Mouse (Mus musculus) right cerebral cortex, postnatal 4 days (tissue): Measurements from ENCODE around the gene Skida1.

Source experiments
- DNase-seq: peaks from one replicate; pipeline ENCODE4 v3.0.0-alpha.2; 2022

The Skida1 gene

DNA sequence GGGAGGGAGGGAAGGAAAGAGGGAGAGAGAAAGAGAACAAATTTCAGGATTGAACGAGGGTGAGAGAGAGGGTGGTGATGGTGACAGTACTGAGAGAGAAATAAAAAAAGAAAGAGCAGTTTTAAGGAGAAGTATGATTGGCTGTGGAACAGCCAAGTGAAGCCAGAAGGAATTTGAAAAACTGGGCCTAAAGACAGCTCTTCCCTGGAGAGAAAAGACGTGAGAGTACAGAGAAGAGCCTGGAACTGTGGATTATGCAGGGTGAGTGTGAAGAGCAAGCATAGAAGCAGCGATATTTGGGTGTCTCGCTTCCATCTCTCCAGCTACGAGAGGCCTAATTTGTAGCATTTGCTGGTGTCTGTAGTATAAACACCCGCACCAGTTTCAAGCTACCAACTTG is 37.6 kb downstream of the Skida1 start:
- DNase-seq = no peak

DNA sequence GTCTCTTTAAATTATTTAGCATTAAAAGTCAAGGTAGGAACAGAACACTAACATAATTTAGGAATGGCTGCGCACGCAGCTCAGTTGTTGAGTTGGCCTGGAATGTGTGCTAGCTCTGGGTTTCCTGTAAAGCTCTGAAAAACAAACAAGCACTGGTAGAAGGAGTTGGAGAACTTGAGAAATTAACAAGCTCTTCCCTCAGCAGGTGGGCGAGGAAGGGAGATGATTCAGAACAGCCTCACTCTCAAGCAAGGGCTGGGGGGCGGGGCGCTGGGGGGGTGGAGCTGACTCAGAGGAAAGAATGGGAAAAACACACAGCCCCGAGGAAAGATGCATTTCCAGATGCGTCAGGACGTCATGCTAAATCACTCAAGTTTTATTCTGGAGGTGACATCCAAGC is 43.7 kb downstream of the Skida1 start:
- DNase-seq = no peak

DNA sequence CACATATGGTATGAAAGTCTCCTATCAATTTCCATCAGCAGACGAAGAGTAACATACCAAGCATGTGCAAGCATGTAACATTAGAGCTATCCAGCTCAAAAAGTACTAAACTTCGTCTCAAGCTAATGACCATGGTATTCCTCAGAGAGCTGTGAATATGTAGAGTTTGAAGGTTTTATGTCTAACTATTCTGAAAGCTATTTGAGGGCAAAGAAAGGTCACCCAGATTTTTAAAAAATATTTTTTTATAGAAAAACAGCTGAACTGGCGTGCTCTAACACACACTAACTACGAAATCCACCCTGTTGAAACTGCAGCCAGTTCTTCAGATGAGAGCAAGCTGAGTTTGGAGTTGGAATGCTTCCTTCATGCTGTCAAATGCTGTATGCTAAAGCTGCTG is 44.6 kb downstream of the Skida1 start:
- no peak for DNase-seq

DNA sequence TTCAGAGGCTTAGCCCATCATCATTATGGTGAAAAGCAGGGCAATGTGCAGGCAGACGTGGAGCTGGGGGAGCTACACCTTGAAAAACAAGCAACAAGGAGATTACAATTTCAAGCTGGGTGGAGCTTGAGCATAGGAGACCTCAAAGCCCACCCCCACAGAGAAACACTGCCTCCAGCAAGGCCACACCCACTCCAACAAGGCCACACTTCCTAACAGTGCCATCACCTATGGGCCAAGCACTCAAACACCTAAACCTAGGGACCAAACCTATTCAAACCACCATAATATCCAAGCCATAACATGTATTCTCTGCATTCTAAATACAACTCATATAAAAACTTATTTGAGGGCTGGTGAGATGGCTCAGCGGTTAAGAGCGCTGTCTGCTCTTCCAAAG is 46.5 kb downstream of the Skida1 start:
- DNase-seq = no peak

DNA sequence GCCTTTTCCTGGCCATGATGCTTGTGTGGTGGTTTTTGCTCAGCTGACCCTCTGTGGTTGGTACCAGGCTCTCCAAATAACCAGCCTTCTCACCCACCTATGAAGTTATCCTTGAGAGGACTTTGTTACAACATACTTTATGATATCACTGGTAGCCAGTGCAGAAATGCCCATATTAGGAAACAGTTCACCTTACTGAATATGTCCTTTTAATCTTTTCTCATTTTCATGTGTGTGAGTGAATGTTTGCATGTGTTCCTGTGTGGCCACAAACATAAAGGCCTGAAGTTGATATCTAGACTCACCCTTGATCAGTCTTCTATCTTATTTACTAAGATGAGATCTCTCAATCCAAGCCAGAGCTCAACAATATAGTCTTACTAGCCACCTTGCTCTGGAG is 52.0 kb downstream of the Skida1 start, which contains the start of gene H2al2a:
H2al2a (minus strand) TSS at position 101 of the 400 bp plus-strand sequence.
- no peak for DNase-seq
